Comparison of ENCODE assay signal across 8 mouse cellular contexts in the genomic region with DNA sequence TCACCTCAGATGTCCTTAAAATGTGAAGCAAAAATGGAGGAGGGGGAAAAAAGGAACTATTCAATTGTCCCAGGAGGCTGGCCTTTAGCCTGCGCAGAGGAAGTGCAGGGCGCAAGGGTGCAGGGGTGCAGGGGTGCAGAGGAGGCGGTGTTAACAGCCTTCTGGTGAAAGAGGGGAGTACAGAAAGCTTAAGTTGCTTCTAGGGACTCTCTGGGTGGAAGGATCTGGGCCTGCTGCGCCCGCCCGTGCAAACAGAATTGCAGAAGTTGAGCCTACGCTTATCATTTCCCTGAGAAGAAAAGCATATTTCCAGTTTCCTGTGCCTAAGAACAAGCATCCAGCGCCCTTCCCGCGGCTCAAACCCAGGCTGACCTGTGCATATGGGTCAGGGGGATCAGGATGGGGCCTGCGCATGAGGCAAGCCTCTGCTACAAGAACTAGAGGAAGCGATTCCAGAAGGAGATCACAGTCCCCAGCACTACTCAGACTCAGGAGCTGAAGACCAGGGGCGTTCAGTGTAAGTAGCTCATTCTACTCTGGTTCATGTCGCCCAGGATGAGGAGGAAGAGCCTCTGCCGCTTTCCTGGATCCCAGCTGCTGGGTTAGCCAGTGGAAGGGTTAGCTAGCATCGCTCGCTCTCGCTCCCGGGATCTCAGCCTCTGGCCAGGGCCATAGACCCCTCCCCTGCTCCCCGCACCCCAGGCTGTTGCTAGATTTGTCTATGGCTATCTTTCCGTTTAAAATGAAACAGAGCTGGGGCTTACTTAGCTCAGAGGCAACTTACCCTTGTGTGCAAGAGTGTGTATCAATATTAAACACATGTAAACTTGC. TPM values are rescaled to one million over a fixed set of nuclear protein-coding genes. Genes with fewer than 3 reads are reported as not detected.
DNase-seq lines count a peak whose midpoint lies in the region; ATAC-seq and TF ChIP-seq lines count a peak whose summit lies in the region.

No protein-coding gene starts in this region.

- ATAC-seq in hindbrain, embryonic 16.5 days: no peak

- H3K27ac ChIP-seq in hindbrain, embryonic 10.5 days: peak overlapping the region; percentile 67
- no peak overlapping the region for H3K27ac ChIP-seq in hindbrain, embryonic 16.5 days (ENCODE audit: low read depth, low read length)
- H3K27ac ChIP-seq in bone marrow, adult 2 months (ENCODE audit: control insufficient read depth, insufficient read depth, low read depth, low read length, poor library complexity): peak overlapping the region; percentile 96
- peak overlapping the region; percentile 95 for H3K27ac ChIP-seq in macrophage

- 40% methylated on average over 21 of the region's 21 CpGs for WGBS in hindbrain, embryonic 10.5 days
- 54% methylated on average over 21 of the region's 21 CpGs for WGBS in hindbrain, embryonic 16.5 days
- 2% methylated on average over 21 of the region's 21 CpGs for WGBS in bone marrow, adult 2 months
- WGBS in macrophage (ENCODE audit: missing documents): under 1% methylated on average over 21 of the region's 21 CpGs

- peak; percentile 16; the same call in 1 of the 2 replicates for TF ChIP-seq CTCF in bone marrow, adult 2 months (IDR thresholded peaks at IDR 0.05; ENCODE audit: control insufficient read depth, insufficient read depth, low read length)

- no peak; the same call in 1 of the 2 replicates for TF ChIP-seq POLR2A in bone marrow, adult 2 months (IDR thresholded peaks at IDR 0.05; ENCODE audit: borderline replicate concordance, control insufficient read depth, low read depth, low read length)

- H3K27me3 ChIP-seq in hindbrain, embryonic 10.5 days (ENCODE audit: insufficient read depth, poor library complexity, severe bottlenecking): peaks cover 17% of the 10 kb centered on the region
- H3K27me3 ChIP-seq in hindbrain, embryonic 16.5 days (replicated peaks; ENCODE audit: control insufficient read depth, insufficient read depth, low read length): no peaks in the 10 kb centered on the region

- peaks cover 48% of the 10 kb centered on the region for H3K79me2 ChIP-seq in macrophage (ENCODE audit: inconsistent target)

- intact Hi-C loops in heart, postnatal 36 days (cut with DNase I): loop anchor here (2.0 to 5.0 kb wide), 2 partner anchors 21 to 60 kb away; no protein-coding TSS in a partner anchor

- DNase-seq in hindbrain, embryonic 10.5 days (ENCODE audit: low spot score): peak; percentile 16
- DNase-seq in heart, postnatal 36 days: peak; percentile 28 to 37
- peak; percentile 76 for DNase-seq in thymus, postnatal 4 days
- DNase-seq in cerebellum, postnatal 10 days: no peak
- no peak for DNase-seq in left cerebral cortex, adult 18-20 months (ENCODE audit: low spot score in 2 of 2)

- H3K36me3 ChIP-seq in hindbrain, embryonic 10.5 days: no peaks in the 10 kb centered on the region
- no peaks in the 10 kb centered on the region for H3K36me3 ChIP-seq in hindbrain, embryonic 16.5 days (ENCODE audit: control insufficient read depth, insufficient read depth, low read length)
- no peaks in the 10 kb centered on the region for H3K36me3 ChIP-seq in macrophage (ENCODE audit: inconsistent target)

- peaks cover 22% of the 10 kb centered on the region for H3K4me1 ChIP-seq in hindbrain, embryonic 10.5 days (replicated peaks)
- no peaks in the 10 kb centered on the region; the same call in 1 of the 2 replicates for H3K4me1 ChIP-seq in hindbrain, embryonic 16.5 days (ENCODE audit: control insufficient read depth, insufficient read depth, low read depth, low read length)
- H3K4me1 ChIP-seq in bone marrow, adult 2 months (ENCODE audit: control insufficient read depth, insufficient read depth, low read length): peaks cover 5% of the 10 kb centered on the region

- H3K9ac ChIP-seq in hindbrain, embryonic 16.5 days (ENCODE audit: low read depth, low read length): no peak overlapping the region

- no peaks in the 10 kb centered on the region for H3K9me3 ChIP-seq in hindbrain, embryonic 10.5 days
- no peaks in the 10 kb centered on the region for H3K9me3 ChIP-seq in hindbrain, embryonic 16.5 days (ENCODE audit: control insufficient read depth, low read length)

- H3K4me2 ChIP-seq in hindbrain, embryonic 16.5 days (ENCODE audit: low read length): no peak overlapping the region

- no peak overlapping the region for H3K4me3 ChIP-seq in hindbrain, embryonic 10.5 days
- H3K4me3 ChIP-seq in hindbrain, embryonic 16.5 days (ENCODE audit: low read length): no peak overlapping the region
- peak overlapping the region; percentile 76 for H3K4me3 ChIP-seq in bone marrow, adult 2 months (replicated peaks; ENCODE audit: control insufficient read depth, low read depth, low read length)
- H3K4me3 ChIP-seq in macrophage (ENCODE audit: inconsistent target): peak overlapping the region; percentile 85

RNA-seq across cellular contexts. Expression of gene Lrmp, which starts 6.4 kb away (rescaled TPM):
- polyA plus RNA-seq in hindbrain, embryonic 10.5 days (2016; fragmentation: Nextera tagmentation; extraction: Ambion mirVana): 1.8 and 2.4 TPM in 2 replicates
- polyA plus RNA-seq in hindbrain, embryonic 16.5 days (2015; fragmentation: Nextera tagmentation; extraction: Ambion mirVana): 0.89 and 1.0 TPM in 2 replicates
- 98.9 and 193 TPM in 2 replicates for polyA plus RNA-seq in bone marrow, adult 2 months (2011; ENCODE audit: insufficient read depth, insufficient read length, low replicate concordance, missing spikeins)
- total RNA-seq in heart, postnatal 36 days (2021): 1 to 10 TPM; 1.5 to 1.7 TPM
- total RNA-seq in macrophage (2018; cell fraction: chromatin; rRNA removed): 100 to 1,000 TPM; 139 to 548 (median 329) TPM
- total RNA-seq in macrophage (2018; cell fraction: cytosol; rRNA removed): 10 to 100 TPM; 52.6 to 82.9 (median 64.0) TPM
- 100 to 1,000 TPM in 21 of 26 experiments, 10 to 100 TPM in 5; 58.8 to 230 (median 136) TPM for total RNA-seq in macrophage (2018; cell fraction: nucleus; rRNA removed)
- polyA plus RNA-seq in macrophage (2018): 54.2 to 67.8 TPM (median 61.8 TPM) in 3 replicates
- 1 to 10 TPM; 1.9 to 3.8 TPM for total RNA-seq in left cerebral cortex, adult 18-20 months (2021)

RNA-seq across cellular contexts. Expression of gene Bcat1, which starts 45.8 kb away (rescaled TPM):
- 123 and 134 TPM in 2 replicates for polyA plus RNA-seq in hindbrain, embryonic 10.5 days (2016; fragmentation: Nextera tagmentation; extraction: Ambion mirVana)
- 110 and 116 TPM in 2 replicates for polyA plus RNA-seq in hindbrain, embryonic 16.5 days (2015; fragmentation: Nextera tagmentation; extraction: Ambion mirVana)
- polyA plus RNA-seq in bone marrow, adult 2 months (2011; ENCODE audit: insufficient read depth, insufficient read length, low replicate concordance, missing spikeins): 1.9 and 20.3 TPM in 2 replicates
- 1 to 10 TPM in 1 of 2 experiments, under 1 TPM in 1; 0.69 to 1.5 TPM for total RNA-seq in heart, postnatal 36 days (2021)
- total RNA-seq in macrophage (2018; cell fraction: chromatin; rRNA removed): 1 to 10 TPM in 1 of 26 experiments, under 1 TPM in 1, not detected in 24; 0.25 to 5.5 TPM
- total RNA-seq in macrophage (2018; cell fraction: cytosol; rRNA removed): under 1 TPM in 5 of 26 experiments, not detected in 21; 0.15 to 0.44 (median 0.19) TPM
- total RNA-seq in macrophage (2018; cell fraction: nucleus; rRNA removed): under 1 TPM in 2 of 26 experiments, not detected in 24; 0.17 to 0.96 TPM
- not detected in 3 replicates for polyA plus RNA-seq in macrophage (2018)
- total RNA-seq in left cerebral cortex, adult 18-20 months (2021): 10 to 100 TPM; 79.0 to 94.8 TPM

Comparison
In these comparisons a context has a peak if more than half of its experiments do, and no peak if none do; other contexts are left out.
1. DNase-seq: peak in hindbrain, embryonic 10.5 days (single experiment), heart, postnatal 36 days (2 of 2) and thymus, postnatal 4 days (single experiment); none in cerebellum, postnatal 10 days (0 of 2) and left cerebral cortex, adult 18-20 months (0 of 2).
2. H3K4me3 ChIP-seq: peak in bone marrow, adult 2 months (single experiment) and macrophage (single experiment); none in hindbrain, embryonic 10.5 days (single experiment) and hindbrain, embryonic 16.5 days (single experiment).
3. RNA of gene Lrmp, which starts 6.4 kb away (polyA plus RNA-seq): 98.9 to 193 TPM in bone marrow, adult 2 months and 54.2 to 67.8 TPM in macrophage; 1.8 to 2.4 TPM in hindbrain, embryonic 10.5 days and 0.89 to 1.0 TPM in hindbrain, embryonic 16.5 days; every median in the first group is over 10 times any median in the second.